Comparison of ENCODE assay signal across 8 mouse cellular contexts in genomic region chr16:49407956-49408795, GRCm38 (mm10).
DNase-seq lines count a peak whose midpoint lies in the region; ATAC-seq lines count a peak whose summit lies in the region.
"Had no signal": no experiment of that assay in that cellular context is flagged by ENCODE, and none has a peak within 500 bp of the region (broad histone marks: within the 10 kb centered on the region; RNA-seq: fewer than 3 reads in every experiment).

No protein-coding gene starts in this region.

- H3K27ac ChIP-seq in hindbrain, embryonic 16.5 days (ENCODE audit: low read depth, low read length): no peak overlapping the region
- H3K27ac ChIP-seq in midbrain, embryonic 10.5 days (replicated peaks): no peak overlapping the region

- H3K4me2 ChIP-seq in hindbrain, embryonic 16.5 days (ENCODE audit: low read length): peak overlapping the region; percentile 42

- DNase-seq in R1 (ENCODE audit: low read depth, low spot score): peak; percentile 1
- DNase-seq in embryo, embryonic 11.5 days (ENCODE audit: low read depth, low spot score): peak; percentile 43
- DNase-seq in midbrain, embryonic 10.5 days (ENCODE audit: low spot score): peak; percentile 16
- DNase-seq in frontal cortex, postnatal 36 days (ENCODE audit: low spot score in 2 of 2): no peak
- DNase-seq in urinary bladder, postnatal 14 days (ENCODE audit: low spot score): no peak
- DNase-seq in spleen, postnatal 14 days (ENCODE audit: low spot score in 2 of 2): no peak

- no peak overlapping the region; the same call in 1 of the 2 replicates for H3K9ac ChIP-seq in hindbrain, embryonic 16.5 days (ENCODE audit: low read depth, low read length)

- H3K4me1 ChIP-seq in hindbrain, embryonic 16.5 days (ENCODE audit: control insufficient read depth, insufficient read depth, low read depth, low read length): peaks cover 7% of the 10 kb centered on the region
- H3K4me1 ChIP-seq in midbrain, embryonic 10.5 days: no peaks in the 10 kb centered on the region

- no peaks in the 10 kb centered on the region for H3K27me3 ChIP-seq in hindbrain, embryonic 16.5 days (replicated peaks; ENCODE audit: control insufficient read depth, insufficient read depth, low read length)
- H3K27me3 ChIP-seq in midbrain, embryonic 10.5 days (ENCODE audit: low read depth, poor library complexity, severe bottlenecking): no peaks in the 10 kb centered on the region

- H3K9me3 ChIP-seq in hindbrain, embryonic 16.5 days (ENCODE audit: control insufficient read depth, low read length): no peaks in the 10 kb centered on the region
- no peaks in the 10 kb centered on the region for H3K9me3 ChIP-seq in midbrain, embryonic 10.5 days (replicated peaks)

- WGBS in hindbrain, embryonic 16.5 days: 19% methylated on average over 16 of the region's 16 CpGs
- WGBS in midbrain, embryonic 10.5 days: 50% methylated on average over 16 of the region's 16 CpGs

- no peaks in the 10 kb centered on the region for H3K36me3 ChIP-seq in hindbrain, embryonic 16.5 days (ENCODE audit: control insufficient read depth, insufficient read depth, low read length)
- no peaks in the 10 kb centered on the region for H3K36me3 ChIP-seq in midbrain, embryonic 10.5 days

- peak; percentile 81 for ATAC-seq in hindbrain, embryonic 16.5 days

- no peak overlapping the region for H3K4me3 ChIP-seq in hindbrain, embryonic 16.5 days (ENCODE audit: low read length)
- no peak overlapping the region for H3K4me3 ChIP-seq in midbrain, embryonic 10.5 days
- H3K4me3 ChIP-seq: myocyte had no signal

Comparison
In these comparisons a context has a peak if more than half of its experiments do, and no peak if none do; other contexts are left out.
1. DNase-seq: peak in R1 (single experiment), embryo, embryonic 11.5 days (single experiment) and midbrain, embryonic 10.5 days (single experiment); none in frontal cortex, postnatal 36 days (0 of 2), urinary bladder, postnatal 14 days (single experiment) and spleen, postnatal 14 days (0 of 2).